Mouse (Mus musculus): Measurements from ENCODE around the gene Pcnx. TPM values are rescaled to one million over a fixed set of nuclear protein-coding genes. Genes with fewer than 3 reads are reported as not detected.
A peak's percentile ranks its signal among the peaks of the same experiment; 100 is the strongest.

Gene Pcnx
- polyA plus RNA-seq (2016; fragmentation: Nextera tagmentation; extraction: Ambion mirVana) = 7.9 and 9.5 TPM in 2 replicates

DNA sequence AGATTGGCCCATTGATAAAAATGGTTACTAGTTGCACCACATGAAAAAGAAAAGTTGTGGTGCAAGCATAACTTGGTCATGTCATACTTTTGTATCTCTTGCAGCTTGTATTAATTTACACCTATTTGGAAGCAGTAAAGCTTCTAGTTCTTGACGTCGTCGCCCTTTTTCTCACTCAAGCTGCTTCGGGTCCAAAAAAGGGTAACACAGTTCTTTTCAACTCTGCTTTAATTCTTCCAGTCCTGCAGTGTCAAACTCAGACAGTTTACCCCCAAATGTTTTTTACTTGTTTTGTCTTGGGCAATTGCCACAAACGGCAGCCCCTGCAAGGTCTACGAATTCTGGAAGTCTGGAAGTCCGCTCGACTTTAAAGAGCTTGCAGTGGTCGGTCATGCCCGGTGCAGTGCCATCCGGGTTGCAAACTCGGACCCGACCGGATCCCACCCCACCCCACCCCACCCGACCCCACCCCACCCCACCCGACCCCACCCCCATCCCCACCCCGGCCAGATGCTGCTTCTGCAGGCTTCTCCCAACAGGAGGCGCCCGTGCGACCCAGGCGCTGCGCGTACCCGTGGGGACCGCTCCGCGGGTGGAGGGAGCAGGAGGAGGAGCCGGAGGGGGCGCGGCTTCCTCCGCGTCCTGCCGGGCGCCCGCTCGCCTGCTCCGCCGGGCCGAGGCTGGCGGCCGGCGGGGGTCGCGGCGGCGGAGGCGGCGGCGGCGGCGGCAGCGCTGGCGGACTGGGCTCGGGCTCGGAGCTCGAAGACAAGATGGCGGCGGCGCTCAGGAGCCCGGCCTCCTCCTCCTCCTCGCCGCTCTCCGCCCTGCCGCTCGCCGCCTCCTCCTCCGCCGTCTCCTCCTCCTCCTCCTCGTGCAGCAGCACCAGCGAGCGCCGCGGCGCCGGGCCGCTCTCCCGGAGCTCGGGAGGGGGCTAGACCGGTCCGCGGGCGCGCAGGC is at the start of gene Pcnx:
Pcnx (plus strand) TSS at position 673 of the 957 bp plus-strand sequence.
- peak; percentile 89 for DNase-seq (ENCODE audit: low spot score)
- no peaks in the 10 kb centered on the region for H3K9me3 ChIP-seq (replicated peaks)
- H3K36me3 ChIP-seq = no peaks in the 10 kb centered on the region
- peak within 1 kb of the TSS; percentile 98 for H3K27ac ChIP-seq (replicated peaks)
- 3% methylated on average over 52 of the region's 83 CpGs for WGBS
- peaks cover 43% of the 10 kb centered on the region for H3K4me1 ChIP-seq
- H3K27me3 ChIP-seq (ENCODE audit: low read depth, poor library complexity, severe bottlenecking) = peaks cover 22% of the 10 kb centered on the region
- peak within 1 kb of the TSS; percentile 99 for H3K4me3 ChIP-seq

DNA sequence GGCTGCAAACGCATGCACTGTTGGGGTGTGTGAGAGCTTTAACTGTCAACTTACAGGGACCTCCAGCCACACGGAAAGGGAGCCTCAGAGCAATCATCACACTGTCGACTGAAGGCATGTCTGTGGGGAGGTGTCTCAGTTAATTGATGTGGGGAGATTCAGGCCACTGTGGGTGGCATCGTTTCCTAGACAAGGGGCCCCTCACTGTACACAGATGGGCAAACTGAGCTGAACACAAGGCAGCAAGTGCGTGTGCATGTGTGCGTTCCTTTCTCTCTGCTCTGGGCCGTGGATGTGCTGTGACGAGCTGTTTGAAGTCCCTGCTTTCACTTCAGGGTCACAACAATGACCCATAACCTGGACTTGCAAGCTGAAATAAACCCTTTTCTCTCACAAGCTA is 49.4 kb upstream of the Pcnx start:
- H3K4me1 ChIP-seq = peaks cover 34% of the 10 kb centered on the region
- H3K27ac ChIP-seq (replicated peaks) = no peak overlapping the region
- H3K36me3 ChIP-seq = no peaks in the 10 kb centered on the region
- peaks cover 59% of the 10 kb centered on the region for H3K27me3 ChIP-seq (ENCODE audit: low read depth, poor library complexity, severe bottlenecking)
- H3K4me3 ChIP-seq = no peak overlapping the region
- WGBS = 58% methylated on average over 8 of the region's 8 CpGs
- H3K9me3 ChIP-seq (replicated peaks) = no peaks in the 10 kb centered on the region
- no peak for DNase-seq (ENCODE audit: low spot score)

DNA sequence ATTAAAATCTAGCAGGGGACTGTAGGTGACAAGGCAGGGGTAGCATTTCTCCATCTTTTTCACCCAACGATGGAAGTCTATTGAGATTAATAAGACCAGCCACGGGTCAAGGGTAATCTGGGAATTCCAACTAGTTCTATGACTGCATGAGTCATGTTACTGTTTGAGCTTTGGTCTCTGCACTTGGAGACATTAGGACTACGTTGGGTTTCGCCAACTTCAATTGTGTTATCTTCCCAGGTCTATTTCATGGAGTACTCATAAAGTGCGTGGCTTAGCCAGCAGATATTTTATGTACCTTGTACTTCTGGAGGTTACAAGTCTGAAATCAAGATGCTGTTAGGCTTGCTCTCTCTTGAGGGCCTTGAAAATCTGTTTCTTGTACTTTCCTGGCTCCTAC is 45.1 kb upstream of the Pcnx start:
- no peak for DNase-seq (ENCODE audit: low spot score)
- WGBS = 96% methylated on average over 5 of the region's 5 CpGs
- H3K27me3 ChIP-seq (ENCODE audit: low read depth, poor library complexity, severe bottlenecking) = peaks cover 27% of the 10 kb centered on the region
- H3K4me1 ChIP-seq = peaks cover 23% of the 10 kb centered on the region
- H3K9me3 ChIP-seq (replicated peaks) = no peaks in the 10 kb centered on the region
- H3K4me3 ChIP-seq = no peak overlapping the region
- no peaks in the 10 kb centered on the region for H3K36me3 ChIP-seq
- no peak overlapping the region for H3K27ac ChIP-seq (replicated peaks)

DNA sequence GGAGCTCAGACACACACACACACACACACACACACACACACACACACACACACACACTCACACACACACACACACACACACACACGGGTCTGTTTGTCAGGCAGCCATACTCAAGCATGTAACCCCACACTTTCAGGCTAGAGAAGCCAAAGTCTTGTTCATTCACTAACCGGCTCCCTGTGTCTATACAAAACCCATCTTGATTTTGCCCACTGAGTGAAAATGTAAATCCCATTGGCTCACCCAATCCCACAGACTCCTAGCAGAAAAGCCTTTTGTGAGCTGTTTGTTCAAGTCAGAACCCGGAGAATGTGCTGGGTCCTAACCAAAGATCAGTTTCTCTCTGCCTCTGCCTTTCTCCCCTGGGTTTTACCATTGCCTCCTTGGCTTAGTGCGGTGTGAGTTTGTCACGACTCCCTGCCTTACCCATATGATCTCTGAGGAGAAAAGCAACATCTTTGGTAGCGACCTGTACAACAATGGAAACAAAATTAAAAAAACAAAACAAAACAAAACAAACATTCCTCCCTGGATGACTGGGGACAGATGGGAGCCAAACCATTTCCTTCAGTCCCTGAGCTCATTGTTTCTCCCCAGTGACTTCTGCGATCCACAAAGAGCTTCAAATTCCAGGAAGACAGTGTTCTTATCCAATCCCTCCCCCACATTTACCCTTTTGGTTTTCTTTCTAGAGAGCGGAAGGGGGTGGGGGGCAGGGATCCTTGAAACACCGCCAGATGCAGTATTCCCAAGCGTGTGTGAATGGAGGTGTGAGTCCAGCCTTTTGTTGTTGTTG is 43.3 kb upstream of the Pcnx start:
- peaks cover 13% of the 10 kb centered on the region for H3K4me1 ChIP-seq
- H3K9me3 ChIP-seq (replicated peaks) = no peaks in the 10 kb centered on the region
- no peaks in the 10 kb centered on the region for H3K36me3 ChIP-seq
- peak overlapping the region; percentile 41 for H3K4me3 ChIP-seq
- peaks cover 19% of the 10 kb centered on the region for H3K27me3 ChIP-seq (ENCODE audit: low read depth, poor library complexity, severe bottlenecking)
- DNase-seq (ENCODE audit: low spot score) = peak; percentile 44
- 7% methylated on average over 10 of the region's 10 CpGs for WGBS
- peak overlapping the region; percentile 81 for H3K27ac ChIP-seq (replicated peaks)

DNA sequence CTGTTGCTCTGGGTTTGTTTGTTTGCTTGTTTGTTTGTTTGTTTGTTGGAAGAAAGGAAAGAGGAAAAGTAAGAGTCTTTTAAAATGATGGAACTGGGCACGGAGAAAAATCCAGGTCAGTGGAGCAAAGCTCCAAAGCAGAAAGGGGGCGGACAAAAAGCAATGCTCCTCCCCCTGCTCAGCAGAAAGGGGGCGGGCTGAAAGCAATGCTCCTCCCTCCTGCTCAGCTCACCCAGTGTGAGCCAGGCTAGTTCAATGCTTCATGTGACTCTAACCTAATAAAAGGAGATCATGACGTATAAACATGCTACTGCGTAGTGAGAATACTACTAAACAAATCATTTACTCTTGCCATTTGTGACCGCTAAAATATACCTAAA is 42.7 kb upstream of the Pcnx start:
- no peaks in the 10 kb centered on the region for H3K36me3 ChIP-seq
- peak overlapping the region; percentile 41 for H3K4me3 ChIP-seq
- H3K9me3 ChIP-seq (replicated peaks) = no peaks in the 10 kb centered on the region
- H3K27ac ChIP-seq (replicated peaks) = peak overlapping the region; percentile 81
- peak; percentile 51 for DNase-seq (ENCODE audit: low spot score)
- WGBS = 38% methylated on average over 6 of the region's 6 CpGs
- peaks cover 15% of the 10 kb centered on the region for H3K27me3 ChIP-seq (ENCODE audit: low read depth, poor library complexity, severe bottlenecking)
- peaks cover 13% of the 10 kb centered on the region for H3K4me1 ChIP-seq

DNA sequence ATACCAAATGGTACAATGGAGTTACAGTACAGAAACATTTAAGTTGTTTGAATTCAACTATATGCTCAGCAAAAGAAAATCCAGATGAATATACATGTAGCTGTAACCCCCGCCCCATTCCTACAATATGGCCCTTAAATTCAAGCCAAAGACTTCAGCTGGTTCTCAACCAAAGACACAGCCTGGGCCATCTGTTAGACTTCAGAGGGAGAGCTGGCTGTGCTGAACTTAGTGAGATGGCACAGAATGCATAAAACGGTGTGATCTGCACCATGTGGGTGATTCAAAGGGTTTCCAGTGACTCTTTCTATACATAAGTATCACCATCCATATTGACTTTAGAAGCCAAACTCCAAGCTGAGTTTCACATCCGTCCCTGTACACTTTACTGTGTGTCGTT is 39.1 kb upstream of the Pcnx start:
- no peak overlapping the region for H3K27ac ChIP-seq (replicated peaks)
- WGBS = 87% methylated on average over 4 of the region's 4 CpGs
- no peaks in the 10 kb centered on the region for H3K27me3 ChIP-seq (ENCODE audit: low read depth, poor library complexity, severe bottlenecking)
- no peaks in the 10 kb centered on the region for H3K36me3 ChIP-seq
- H3K4me1 ChIP-seq = peaks cover 13% of the 10 kb centered on the region
- H3K9me3 ChIP-seq (replicated peaks) = no peaks in the 10 kb centered on the region
- no peak for DNase-seq (ENCODE audit: low spot score)
- H3K4me3 ChIP-seq = no peak overlapping the region

DNA sequence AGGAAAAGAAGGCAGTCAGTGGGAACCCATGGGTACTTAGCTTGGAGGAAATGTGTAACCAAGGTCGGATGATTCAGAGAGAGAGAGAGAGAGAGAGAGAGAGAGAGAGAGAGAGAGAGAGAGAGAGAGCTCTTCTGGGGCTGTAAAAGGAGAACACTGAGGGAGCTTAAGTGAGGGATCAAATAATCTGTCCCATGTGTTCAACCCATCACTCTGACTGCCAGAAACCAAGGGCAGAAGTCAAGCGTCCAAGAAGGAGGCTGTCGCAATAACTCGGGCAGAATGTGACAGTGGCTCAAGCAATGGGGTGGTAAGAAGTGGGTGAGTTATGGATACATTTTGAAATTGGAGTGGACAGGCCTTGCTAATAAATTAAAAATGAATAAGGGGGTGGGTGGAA is 37.6 kb upstream of the Pcnx start:
- Histone ChIP-seq H3K4me1 (peaks cover under 1% of the 10 kb centered on the region; the same call in 1 of the 2 replicates), H3K36me3 (no peaks in the 10 kb centered on the region), H3K4me3 (no peak overlapping the region), H3K9me3 (replicated peaks) (no peaks in the 10 kb centered on the region), H3K27ac (replicated peaks) (no peak overlapping the region), H3K27me3 (ENCODE audit: low read depth, poor library complexity, severe bottlenecking) (no peaks in the 10 kb centered on the region)
- WGBS = 85% methylated on average over 4 of the region's 4 CpGs
- no peak for DNase-seq (ENCODE audit: low spot score)

DNA sequence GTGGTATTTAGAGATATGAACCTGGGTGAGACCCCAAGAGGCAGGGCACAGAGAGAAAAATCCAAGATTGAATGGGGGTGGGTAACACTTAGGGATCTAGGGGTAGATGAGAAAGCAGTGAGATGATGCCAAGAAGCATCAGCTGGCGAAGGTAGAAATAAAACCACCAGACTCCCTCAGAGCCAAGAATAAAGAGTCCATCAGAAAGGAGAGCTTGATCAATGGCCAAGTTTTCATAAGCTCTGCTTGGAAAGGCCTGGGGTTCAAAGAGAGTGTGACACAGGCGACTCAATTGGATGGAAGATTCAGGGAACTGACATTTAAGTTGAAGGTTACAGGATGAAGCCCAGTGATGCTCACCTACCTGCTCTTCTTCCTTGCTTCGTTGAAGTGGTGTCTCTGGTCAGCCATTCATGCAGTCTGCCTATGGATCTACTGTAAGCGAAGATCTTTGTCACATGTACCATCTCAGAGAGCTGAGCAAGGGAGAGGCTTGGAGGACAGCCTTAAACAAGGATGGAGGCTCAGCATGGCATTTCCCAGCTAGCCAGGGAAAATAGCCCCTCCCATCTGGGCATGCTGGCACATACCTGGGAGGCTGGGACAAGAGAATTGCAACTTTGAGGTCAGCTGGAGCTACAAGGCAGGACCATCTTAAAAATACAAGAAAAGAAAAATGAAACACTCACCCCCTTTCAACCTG is 36.9 kb upstream of the Pcnx start:
- WGBS = 79% methylated on average over 4 of the region's 4 CpGs

DNA sequence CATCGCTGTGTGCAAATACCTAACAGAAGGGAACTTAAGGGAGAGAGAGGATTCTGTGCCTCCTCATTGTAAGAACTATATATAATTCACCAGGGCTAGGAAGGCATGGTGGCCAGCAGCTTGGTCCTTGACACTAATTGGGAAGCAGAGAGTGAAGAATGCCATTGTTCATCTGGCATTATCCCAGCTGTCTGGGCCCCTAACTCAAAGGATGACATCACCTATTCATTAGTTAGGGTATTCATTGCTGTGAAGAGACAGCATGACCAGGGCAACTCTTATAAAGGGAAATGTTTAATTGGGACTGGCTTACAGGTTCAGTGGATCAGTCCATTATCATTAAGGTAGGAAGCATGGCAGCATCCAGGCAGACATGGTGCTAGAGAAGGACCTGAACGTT is 31.5 kb upstream of the Pcnx start:
- Histone ChIP-seq H3K4me1 (peaks cover 6% of the 10 kb centered on the region), H3K4me3 (no peak overlapping the region), H3K27me3 (ENCODE audit: low read depth, poor library complexity, severe bottlenecking) (no peaks in the 10 kb centered on the region), H3K36me3 (no peaks in the 10 kb centered on the region), H3K9me3 (replicated peaks) (no peaks in the 10 kb centered on the region), H3K27ac (replicated peaks) (no peak overlapping the region)
- DNase-seq (ENCODE audit: low spot score) = no peak
- 72% methylated on average over 2 of the region's 2 CpGs for WGBS

More for the DNA sequence above, 36.9 kb upstream of the Pcnx start:
- DNase-seq (ENCODE audit: low spot score) = no peak
- Histone ChIP-seq H3K27me3 (ENCODE audit: low read depth, poor library complexity, severe bottlenecking) (no peaks in the 10 kb centered on the region), H3K4me1 (no peaks in the 10 kb centered on the region), H3K9me3 (replicated peaks) (no peaks in the 10 kb centered on the region), H3K4me3 (no peak overlapping the region), H3K36me3 (no peaks in the 10 kb centered on the region), H3K27ac (replicated peaks) (no peak overlapping the region)

DNA sequence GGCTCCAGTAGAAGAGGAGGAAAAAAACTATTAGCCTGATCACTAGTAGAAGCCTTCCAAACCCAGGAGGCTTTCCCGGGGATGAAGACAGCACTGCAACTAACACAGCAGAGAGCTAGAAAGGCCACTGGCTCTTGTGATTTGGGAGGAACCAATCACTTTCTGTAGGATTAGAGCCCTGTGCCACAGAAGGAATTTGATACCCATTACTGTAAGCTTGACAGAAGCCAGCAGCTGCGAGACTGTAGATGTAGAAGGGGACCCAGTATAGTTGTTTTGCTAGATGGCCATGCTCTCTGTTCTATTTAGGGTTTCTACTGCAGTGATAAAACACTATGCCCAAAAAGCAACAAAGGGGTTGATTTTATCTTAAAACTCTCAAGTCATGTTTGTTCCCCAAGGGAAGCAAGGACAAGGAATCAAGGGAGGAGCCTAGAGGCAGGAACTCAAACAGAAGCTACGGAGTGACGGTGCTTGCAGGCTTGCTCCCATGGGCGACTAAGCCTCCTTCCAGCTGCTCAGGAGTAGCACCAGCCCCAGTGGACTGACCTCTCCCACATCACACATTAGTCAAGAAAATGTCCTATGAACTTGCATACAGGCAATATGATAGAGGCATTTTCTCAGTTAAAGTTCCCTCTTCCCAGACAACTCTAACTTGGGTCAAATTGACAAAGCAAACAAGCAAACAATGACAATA is 27.6 kb upstream of the Pcnx start:
- Histone ChIP-seq H3K27me3 (ENCODE audit: low read depth, poor library complexity, severe bottlenecking) (no peaks in the 10 kb centered on the region), H3K27ac (replicated peaks) (no peak overlapping the region), H3K4me3 (no peak overlapping the region), H3K36me3 (no peaks in the 10 kb centered on the region), H3K9me3 (replicated peaks) (no peaks in the 10 kb centered on the region), H3K4me1 (peaks cover 8% of the 10 kb centered on the region)
- no peak for DNase-seq (ENCODE audit: low spot score)
- 76% methylated on average over 5 of the region's 5 CpGs for WGBS

DNA sequence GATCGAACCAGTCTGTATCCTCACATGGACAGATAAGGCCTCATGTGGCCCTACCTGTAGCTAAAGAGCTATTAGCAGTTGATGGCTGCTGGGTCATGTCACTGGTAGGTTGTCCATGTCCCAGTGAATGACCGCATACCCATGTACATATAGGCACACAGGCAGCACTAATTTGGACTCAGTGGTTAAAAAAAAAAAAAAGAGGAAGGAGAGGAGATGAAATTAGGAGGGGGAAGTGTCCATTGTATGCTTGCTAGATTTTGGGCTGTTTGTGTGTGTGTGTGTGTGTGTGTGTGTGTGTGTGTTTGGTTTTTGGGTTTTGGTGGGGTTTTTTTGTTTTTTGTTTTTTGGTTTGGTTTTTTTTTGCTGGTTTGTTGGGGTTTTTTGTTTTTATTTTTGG is 26.7 kb upstream of the Pcnx start:
- no peak for DNase-seq (ENCODE audit: low spot score)
- Histone ChIP-seq H3K36me3 (no peaks in the 10 kb centered on the region), H3K4me3 (no peak overlapping the region), H3K9me3 (replicated peaks) (no peaks in the 10 kb centered on the region), H3K27ac (replicated peaks) (no peak overlapping the region), H3K27me3 (ENCODE audit: low read depth, poor library complexity, severe bottlenecking) (no peaks in the 10 kb centered on the region), H3K4me1 (peaks cover 7% of the 10 kb centered on the region)
- WGBS = 95% methylated on average over 2 of the region's 2 CpGs

DNA sequence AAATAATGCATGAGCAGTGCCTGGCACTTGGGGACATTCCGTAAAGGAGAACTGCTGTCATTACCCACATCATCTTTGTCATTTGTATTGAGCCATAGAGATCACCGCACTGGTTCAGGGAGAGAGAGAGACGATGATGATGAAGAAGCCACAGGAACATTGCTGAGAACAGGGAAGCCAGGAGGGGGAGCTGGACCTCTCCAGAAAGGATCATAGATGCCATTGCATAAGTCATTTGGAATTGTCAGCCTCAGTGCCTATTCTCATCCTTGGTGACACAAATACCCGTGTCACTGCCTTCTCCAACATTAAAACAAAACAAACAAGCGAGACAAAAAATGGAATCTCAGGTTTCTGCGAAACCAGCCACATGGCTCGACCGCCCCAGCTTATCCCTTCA is 23.7 kb upstream of the Pcnx start:
- H3K4me1 ChIP-seq = 0 out of 2 replicates have a peak, but pooled peaks cover 3% of the 10 kb centered on the region
- H3K27ac ChIP-seq (replicated peaks) = no peak overlapping the region
- WGBS = 83% methylated on average over 8 of the region's 8 CpGs
- H3K4me3 ChIP-seq = no peak overlapping the region
- H3K27me3 ChIP-seq (ENCODE audit: low read depth, poor library complexity, severe bottlenecking) = no peaks in the 10 kb centered on the region
- H3K36me3 ChIP-seq = no peaks in the 10 kb centered on the region
- H3K9me3 ChIP-seq (replicated peaks) = no peaks in the 10 kb centered on the region
- no peak for DNase-seq (ENCODE audit: low spot score)

Data from midbrain, embryonic 10.5 days (tissue).